Mouse (Mus musculus): ENCODE data around the gene Mmd.

Mmd gene

DNA sequence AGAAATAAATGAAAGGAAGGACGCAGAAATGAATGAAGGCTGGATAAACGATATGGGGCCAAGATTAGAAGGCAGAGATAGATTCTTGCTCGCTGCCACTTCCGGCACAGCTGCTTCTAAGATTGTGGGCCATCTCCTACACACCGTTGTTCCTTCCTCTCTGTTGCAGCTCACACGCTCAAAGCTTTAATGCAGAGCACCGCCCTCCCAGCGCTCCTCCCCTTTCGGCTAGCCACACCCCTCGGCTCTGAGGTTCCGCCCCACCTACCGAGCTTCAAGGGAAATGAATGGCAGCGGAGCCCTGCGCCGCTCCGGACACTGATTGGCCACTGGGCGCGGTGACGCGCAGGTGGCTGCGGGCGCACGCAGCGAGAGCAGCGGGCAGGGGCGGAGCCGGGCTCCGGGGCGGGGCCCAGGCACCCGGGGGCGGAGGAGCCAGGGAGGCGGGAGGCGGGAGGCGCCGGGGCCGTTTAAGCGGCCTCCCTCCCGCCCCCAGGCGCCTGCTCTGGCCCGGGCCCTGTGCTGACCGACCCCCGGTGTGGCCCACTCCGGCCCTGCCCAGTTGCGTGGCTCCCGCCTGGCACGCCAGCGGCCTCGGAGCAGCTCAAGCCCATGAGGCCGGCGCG lies at the start of gene Mmd:
Gene Mmd (plus strand): TSS at position 432 of the 626 bp plus-strand sequence.
- DNase-seq (ENCODE audit: low spot score): peak; percentile 99

DNA sequence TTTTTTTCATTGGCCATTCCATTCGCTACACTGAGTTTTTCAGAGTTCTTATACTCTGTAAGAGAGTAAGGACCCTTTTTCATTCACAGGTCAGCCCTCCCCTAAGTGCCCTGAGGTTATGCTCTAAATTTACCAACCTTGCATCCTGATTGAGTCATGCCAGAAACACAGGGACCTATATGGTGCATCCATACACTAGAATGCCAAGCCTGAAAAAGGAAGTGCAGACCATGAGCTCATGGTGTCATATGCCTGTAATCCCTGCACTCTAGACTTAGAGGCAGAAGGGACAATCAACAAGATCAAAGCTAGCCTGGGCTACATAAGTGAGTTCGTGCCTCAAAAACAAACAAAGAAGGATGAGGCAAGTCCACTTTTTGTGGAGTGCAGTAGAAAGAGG lies 48.4 kb upstream of the Mmd start:
- DNase-seq (ENCODE audit: low spot score): no peak

DNA sequence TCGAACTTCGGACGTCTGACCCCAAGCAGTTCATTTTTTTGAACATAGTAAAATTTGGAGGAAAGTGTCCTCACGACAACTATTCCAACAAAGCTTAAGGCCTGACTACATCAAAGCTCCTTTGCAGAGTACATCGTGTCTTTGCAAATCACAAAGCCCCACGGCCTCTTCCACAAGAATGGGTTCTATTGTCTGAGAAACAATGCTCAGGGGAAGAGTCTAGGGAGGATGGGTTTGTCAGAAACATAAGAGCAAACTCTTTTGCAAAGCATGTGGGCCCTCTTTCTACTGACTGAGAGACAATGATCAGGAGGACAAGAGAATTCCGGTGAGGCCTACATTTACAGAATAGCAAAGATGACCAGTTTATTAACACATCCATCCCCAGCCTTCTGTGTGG lies 35.0 kb upstream of the Mmd start:
- no peak for DNase-seq (ENCODE audit: low spot score)

DNA sequence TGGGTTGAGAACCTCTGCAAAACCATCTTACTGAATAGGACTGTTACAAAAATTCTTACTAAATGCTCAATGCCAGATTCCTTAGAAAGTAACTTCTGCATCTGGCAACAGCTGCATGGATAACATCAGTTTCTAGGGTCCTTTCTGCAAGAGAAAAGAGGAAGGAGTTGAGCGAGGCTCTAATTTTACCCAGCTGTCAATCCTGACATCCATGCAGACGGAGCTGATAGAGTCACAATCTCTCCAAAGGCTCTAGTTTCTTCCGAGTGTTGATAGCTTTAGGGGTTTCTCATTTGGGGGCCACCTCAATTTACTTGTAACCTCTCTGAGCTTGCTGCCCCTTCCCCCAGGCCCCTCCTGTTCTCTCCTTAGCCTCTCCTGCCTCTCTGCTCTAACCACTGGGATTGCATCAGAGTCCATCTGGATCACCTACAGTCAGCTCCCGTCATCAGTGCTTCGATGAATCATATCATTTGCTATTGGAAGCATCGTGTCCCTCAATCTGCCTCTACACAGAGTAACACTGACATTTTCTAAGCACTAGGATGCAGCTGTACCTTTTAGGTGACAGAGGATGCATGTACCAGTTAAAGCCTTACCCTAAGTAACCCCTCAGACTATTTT lies 29.1 kb upstream of the Mmd start:
- no peak for DNase-seq (ENCODE audit: low spot score)

DNA sequence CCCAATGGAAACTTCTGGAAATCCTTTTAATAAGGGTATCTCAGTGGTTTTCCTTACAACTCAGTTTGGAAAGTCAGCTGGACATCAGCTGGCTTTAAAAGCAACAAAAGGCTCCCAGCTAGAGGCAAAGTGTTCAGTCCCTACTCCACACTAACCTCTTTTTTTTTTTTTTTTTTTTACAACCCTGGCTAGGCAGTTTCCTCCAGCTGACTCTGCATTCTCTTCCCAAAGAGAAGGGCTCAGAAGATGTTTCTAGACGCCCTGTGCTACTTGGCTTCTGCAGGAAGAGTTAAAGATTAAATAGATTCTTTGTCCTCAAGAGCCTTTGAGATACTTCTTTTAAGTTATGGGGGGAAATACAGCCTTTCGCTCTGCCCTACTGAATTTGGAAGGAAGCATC lies 28.5 kb upstream of the Mmd start:
- no peak for DNase-seq (ENCODE audit: low spot score)

DNA sequence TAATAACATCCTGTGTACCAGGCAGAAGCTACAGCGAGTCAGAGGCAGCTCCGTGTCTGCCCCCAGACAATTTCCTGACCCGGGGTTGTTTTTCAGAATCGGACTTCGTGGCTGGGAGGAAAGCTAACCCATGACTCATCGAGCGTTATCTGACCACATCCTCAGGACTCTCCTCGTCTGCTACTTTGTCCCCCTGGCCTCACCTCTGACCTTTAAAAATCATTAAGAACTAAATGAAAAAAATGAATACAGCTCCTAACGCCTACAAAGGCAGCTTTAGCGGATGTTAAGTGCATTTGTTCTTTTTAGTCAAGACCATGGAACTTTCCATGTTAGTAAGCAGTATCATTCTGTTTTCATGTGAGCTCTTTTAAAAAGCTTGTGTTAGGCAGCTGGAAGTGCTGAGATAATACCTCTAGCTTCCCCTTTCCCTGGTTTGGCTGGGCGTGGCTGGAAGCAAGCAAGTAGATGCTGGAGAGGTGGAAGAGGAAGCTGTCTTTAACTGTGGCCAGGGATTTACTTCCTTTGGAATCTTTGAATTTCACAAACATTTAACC lies 24.3 kb upstream of the Mmd start:
- DNase-seq (ENCODE audit: low spot score): peak; percentile 50

DNA sequence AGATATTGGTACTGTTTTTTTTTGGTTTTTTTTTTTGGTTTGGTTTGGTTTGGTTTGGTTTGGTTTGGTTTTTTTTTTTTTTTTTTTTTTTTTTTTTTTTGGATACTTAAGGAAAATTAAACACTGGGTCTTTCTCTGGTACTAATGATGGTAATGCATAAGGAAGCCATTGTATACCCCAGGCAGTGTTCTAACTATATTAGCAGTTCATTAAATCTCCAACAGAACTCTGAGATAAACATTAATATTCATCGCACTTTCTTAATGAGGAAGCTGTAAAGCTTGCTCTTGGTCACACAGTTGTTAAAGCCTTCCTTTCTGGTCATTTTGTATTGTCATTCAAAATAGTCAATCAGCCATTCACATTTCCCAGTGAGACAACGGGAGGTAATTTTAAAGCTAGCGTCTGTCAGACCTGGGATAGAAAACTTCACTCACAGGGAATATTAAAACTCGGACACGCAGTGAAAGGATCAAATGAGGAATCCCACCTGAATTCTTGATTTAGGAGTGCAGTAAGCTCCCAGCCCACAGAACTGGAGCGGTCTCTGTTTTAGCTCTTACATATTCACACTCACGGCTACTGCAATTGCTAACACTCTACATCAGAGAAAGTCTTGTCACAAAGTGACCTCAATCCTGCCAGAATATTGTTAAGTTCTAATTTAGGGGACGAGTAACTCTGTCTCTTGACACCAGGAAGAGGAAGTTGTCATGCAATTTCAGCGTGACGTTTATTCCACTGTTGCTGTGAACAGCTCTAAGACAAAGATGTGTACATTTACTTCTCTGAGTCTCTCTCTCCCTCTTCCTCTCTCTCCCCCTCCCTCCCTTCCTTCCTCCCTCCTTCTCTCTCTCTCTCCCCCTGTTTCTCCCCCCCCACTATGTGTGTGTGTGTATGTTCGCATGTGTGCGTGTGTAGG lies 22.0 kb upstream of the Mmd start:
- DNase-seq (ENCODE audit: low spot score): no peak

DNA sequence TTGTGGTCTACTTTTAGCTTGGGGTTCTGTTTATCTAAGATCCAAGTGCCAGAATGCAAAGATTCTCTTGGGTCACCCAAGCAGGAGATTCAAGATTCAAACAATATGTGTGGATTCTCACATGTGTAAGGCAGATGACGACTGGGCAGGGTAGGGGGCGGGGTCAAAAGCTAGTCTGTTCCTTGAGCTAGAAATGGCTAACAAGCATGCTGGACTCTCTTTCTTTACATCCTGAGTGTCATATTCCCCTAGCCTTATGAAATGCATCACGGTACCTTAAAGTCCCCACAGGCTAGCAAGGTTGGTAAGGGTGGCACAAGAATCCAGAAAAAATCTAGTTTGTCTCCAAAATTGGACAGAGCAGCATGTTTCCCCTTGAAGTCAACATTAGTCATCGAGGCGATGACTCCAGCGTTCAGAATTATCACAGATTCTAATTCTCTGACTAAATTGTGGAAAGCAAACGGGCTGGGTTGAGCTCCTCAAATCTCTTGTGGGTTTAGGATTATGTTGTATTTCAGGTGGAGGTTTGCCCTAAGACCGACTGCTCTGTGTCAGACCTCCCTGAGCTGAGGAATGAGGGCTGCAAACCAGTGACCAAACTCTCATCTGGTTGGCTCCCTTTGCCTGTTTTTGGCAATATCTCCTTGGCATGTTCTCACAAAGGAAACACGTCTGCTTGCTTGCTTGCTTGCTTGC lies 20.9 kb upstream of the Mmd start:
- DNase-seq (ENCODE audit: low spot score): no peak

DNA sequence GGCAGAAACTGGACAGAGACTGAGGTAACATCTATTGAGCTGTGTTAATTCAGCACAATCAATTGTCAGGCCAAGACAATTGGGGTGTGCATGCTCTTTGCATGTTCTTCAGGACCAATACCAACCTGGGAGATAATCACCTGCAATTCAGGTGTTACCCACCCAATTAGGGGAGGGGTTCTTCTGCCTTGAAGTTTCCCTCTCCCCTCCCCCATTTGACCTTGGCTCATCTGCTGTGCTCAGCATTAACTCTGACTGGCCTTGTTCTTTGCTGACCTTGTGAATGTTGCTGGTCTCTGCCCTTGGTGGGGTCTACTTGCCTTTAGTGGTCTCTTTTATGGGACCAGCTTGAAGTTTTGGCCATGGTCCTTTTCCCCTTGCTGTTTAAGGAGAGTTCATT lies 19.5 kb upstream of the Mmd start:
- DNase-seq (ENCODE audit: low spot score): no peak

DNA sequence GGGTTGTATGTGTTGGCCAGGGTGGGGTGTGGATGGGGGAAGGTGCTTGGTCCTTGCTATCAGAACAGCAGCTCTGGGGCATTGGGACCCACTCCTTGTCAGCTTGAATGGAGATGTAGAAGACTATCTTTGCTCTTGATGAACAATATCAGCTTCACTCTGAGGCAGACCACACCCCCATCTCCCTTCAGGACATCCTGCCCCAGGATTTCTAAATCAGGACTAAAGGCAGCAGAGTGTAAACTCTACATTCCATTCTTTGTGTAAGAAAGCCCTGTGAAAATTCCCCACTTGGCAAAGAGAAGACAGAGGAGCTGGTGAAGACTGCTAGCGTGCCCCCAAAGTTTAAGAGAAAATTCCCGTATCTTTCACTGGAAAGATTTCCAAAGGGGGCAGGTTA lies 18.6 kb upstream of the Mmd start:
- DNase-seq (ENCODE audit: low spot score): peak; percentile 34

DNA sequence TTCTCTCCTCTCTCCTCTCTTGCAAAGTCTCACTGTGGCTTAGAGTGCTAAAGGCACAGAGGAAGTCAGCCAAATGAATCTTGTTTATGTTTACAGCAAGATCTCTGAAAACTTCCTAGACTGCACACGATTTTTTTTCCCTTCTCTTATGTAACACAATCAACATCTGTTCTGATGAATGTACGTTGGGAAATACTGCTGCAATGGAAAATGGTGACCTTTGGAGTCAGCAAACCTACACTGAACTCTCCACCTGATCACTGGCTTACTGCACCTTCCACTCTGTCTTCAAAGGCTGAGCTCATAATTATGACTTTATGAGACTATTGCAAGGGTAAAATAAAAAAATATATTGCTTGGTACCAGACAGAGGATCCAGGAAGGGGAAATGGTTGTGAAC lies 17.6 kb upstream of the Mmd start:
- DNase-seq (ENCODE audit: low spot score): no peak

DNA sequence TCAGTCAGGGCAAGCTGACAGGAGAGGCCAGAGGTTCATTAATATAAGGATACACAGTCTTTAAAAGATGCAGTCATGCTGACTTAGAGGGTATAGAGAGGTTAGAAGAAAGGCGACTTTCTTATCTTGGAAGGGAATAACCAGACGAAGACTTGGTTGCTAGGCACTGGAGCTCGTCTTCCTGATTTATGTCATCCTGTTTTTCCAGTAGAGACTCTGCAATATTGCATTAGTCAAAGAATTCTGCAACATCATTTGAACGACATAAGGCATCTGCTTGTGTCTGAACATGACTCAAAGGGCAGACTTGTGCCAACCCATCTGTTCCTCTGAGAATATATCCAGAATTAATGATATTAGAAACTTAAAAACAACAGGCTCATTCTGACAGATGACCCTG lies 16.6 kb upstream of the Mmd start:
- DNase-seq (ENCODE audit: low spot score): no peak

DNA sequence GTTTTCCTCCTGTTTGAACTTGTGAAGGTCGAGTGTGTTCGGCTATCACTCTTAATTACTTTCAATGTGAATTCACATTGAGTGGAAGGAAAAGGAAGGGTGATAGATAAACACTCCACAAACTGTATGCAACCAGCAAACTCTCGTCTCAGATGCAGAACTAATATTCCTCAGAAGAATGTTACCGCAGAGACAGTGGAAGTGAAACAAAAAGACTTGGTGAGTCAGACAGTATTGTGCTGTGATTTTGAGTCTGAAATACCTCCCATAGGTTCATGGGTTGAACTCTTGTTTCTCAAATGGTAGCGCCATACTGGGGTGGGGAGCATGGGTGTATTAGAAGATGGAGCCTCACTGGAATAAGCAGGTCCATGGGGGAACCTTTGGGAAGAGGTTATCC lies 14.0 kb upstream of the Mmd start:
- no peak for DNase-seq (ENCODE audit: low spot score)

DNA sequence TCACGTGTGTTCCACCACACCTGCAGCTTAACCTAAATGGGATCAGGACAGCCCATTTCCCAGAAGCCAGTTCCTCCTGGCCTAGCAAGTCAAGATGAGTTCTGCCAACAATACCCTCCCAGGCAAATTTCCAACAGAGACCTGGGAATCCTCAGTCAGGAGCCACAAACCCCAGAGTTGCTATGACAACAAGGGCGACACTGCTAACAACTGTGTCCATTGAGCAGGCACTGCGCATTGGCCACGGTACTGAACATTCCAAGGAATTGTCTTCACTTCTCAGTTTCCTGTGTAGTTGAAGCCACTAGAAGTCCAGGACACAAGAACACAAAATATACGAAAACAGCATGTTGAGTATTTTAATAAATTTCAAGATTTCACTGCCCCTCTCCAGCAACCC lies 11.6 kb upstream of the Mmd start:
- no peak for DNase-seq (ENCODE audit: low spot score)

DNA sequence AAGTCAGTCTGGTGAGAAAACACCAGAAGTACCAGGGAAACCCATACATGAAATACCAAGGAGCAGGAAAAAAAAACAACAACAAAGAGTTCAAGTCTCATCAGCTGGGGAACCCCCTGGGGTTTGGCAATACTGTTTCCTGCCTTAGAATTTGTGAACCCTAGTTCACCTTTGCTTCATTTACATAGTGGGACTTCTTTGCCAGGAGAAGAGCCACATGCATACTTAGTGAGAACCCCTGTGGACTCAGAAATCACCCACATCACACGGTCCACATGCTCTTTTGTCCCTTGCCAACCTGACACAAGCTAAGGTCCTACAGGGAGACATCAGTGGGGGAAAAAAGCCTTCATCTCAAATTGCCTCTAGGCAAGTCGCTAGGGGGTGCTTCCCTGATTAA lies 10.6 kb upstream of the Mmd start:
- DNase-seq (ENCODE audit: low spot score): no peak

DNA sequence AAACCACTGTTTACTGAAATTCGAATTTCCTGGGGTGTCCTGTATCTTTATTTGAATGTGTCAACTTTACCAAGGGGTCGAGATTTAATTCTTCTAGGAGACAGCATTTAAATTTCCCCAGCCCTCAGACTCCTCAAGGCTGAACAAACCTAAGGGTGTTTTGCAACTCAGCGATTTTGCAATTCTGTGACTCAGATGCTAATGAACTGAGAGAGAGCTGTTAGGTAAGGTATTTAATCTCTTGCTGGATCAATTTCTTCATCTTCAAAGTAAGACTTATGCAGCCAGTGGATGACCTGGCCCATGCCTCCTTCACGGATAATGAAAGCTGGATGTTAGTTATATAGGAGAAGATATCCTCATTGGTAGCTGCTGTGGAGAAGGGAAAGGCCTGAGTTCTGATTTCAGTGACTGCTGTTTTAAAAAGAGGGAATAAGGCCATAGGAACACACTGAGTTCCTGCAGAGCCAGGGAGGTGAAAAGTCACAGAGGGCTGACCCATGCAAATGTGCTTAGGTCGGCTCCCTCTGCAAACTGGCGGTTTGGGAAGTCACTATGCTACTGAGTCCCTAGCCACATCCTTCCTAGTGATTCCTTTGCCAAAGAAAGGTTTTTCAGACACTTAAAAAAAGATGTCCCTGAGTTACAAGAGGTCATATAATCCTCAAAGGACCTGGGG lies 8.5 kb upstream of the Mmd start:
- DNase-seq (ENCODE audit: low spot score): peak; percentile 80

DNA sequence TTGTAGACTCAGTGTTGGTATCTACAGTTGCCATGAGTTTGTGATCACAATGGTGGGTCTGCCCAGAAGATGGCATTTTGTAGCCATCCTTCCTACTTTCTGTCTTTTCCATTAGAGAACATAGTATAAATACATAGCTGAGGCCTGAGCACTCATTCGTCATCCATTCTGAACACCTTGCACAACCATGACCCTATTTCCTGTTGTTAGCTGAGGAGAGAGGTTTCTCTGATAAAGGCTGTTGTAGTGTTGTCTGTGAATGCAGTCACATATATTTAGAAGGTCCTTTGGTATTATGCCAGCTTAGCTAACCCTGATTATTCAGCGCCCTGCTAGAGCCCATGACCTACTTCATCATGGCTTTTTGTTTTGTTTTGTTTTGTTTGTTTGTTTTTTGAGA lies 7.4 kb upstream of the Mmd start:
- DNase-seq (ENCODE audit: low spot score): no peak

DNA sequence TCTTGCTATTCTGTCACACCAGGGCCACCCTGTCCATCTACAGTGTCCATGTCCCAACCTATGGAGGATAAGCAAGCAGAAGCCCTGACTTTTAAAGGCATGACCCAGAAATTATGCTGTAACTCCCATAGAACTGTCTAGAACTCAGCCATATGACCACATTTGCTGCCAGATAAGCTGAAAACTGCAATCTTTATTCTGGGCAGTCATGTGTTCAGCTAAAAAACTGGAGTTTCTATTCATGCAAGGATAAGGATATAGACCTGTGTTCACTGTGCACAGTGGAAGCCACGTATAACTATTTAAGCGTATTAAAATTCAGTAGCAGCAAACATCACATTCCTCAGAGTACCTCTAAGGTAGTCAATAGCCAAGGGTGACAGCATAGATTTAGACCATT lies 6.0 kb upstream of the Mmd start:
- no peak for DNase-seq (ENCODE audit: low spot score)

DNA sequence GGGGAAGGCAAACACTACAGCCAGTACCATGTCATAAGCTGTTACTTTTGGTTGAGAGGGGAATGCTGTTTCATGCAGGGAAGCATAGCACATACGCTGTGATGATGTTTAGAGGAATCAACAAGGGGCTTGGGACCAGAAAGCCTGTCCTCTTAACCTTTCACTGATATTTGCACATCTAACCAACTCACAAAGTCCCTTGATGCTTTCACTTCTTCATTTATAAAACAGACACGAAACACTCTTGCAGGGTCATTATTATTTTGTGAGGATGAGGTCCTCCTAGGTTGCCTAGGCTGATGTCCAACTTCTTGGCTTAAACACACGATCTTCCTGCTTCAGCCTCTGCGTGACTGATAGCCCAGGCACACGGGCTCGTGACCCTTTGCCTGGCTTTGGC lies 3.6 kb upstream of the Mmd start:
- DNase-seq (ENCODE audit: low spot score): no peak

DNA sequence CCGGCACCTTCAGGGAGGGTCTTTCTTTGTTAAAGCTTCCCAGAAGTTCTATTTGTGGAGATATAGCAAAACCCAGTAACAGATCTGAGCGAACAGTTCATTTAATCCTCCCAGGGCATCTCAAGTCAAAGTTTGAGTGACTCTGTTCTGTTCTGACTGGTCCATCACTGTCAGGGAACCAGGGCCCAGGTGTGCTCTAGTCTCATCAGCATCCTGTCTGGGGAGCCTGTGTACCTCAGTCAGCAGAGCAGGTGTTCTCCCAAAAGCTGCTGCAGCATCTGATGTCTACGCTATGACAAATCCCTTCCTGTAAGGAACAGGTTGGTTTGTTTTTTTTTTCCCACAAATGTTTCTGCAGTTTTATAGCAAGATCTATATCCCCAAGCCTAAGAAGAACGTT lies 2.6 kb upstream of the Mmd start:
- DNase-seq (ENCODE audit: low spot score): no peak

DNA sequence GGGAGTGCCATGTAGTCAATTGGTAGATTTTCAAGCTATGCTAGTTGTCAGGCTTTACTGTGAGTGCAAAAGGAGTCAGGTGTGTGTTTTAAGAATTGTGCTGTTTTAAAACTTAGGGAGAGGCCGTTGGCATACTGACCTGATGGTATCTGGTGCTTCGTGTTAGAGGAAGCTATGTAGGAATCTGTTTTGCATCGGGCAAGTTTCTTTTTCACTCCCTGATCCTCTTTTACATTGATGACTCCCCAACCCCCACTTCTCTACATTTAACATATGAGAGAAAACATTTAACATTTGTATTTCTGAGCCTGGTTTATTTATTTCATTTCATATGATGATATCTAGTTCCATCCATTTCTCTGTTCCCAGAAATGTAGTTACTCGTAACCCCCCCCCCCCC lies 1.5 kb upstream of the Mmd start:
- no peak for DNase-seq (ENCODE audit: low spot score)

DNA sequence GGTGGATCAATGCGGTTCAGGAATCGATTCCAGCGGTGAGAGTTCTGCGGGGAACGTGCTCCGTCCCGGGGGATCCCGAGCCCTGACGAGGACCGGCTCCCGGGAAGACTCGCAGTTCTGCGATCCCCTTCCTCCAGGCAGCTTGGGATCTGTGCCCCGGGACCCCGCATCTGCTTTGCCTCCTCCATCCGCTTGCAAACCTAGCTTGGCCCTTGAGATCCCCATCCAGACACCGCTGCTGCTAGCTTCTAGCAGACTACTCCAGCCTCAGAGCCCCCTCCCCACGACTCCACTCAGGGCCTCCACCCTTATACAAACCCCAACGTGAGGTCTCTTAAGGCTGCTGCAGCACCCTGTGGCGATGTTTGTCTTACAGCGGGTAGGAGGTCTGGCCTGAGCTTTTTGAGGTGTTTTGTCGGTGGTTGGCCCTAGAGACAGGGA lies 465 bp downstream of the Mmd start:
- no peak for DNase-seq (ENCODE audit: low spot score)
